Mouse (Mus musculus): Measurements from ENCODE around the gene Syne1. TPM values are rescaled to one million over a fixed set of nuclear protein-coding genes. Genes with fewer than 3 reads are reported as not detected.

Gene Syne1
- polyA plus RNA-seq, 1 experiment from 2014 or later: 7.5 TPM

- Histone ChIP-seq H3K9me3 (no peaks in the 10 kb centered on the region), H3K27me3 (no peaks in the 10 kb centered on the region), H3K4me2 (replicated peaks) (no peak overlapping the region), H3K36me3 (no peaks in the 10 kb centered on the region), H3K4me1 (replicated peaks) (no peaks in the 10 kb centered on the region), H3K9ac (replicated peaks) (no peak overlapping the region), H3K4me3 (replicated peaks) (no peak overlapping the region), H3K27ac (no peak overlapping the region)
- WGBS: 83% methylated on average over 9 of the region's 9 CpGs
- ATAC-seq: no peak
Measured at GRCm38 (mm10) chr10:5326716-5327115, 224.6 kb downstream of the Syne1 start.

GRCm38 (mm10) chr10:5323741-5324395 is 227.4 kb downstream of the Syne1 start:
- Histone ChIP-seq H3K4me3 (replicated peaks) (no peak overlapping the region), H3K36me3 (no peaks in the 10 kb centered on the region), H3K9ac (replicated peaks) (no peak overlapping the region), H3K9me3 (no peaks in the 10 kb centered on the region), H3K27me3 (no peaks in the 10 kb centered on the region), H3K27ac (no peak overlapping the region), H3K4me2 (replicated peaks) (no peak overlapping the region), H3K4me1 (replicated peaks) (no peaks in the 10 kb centered on the region)
- ATAC-seq: no peak
- 88% methylated on average over 11 of the region's 11 CpGs for WGBS

GRCm38 (mm10) chr10:5322562-5322961 is 228.7 kb downstream of the Syne1 start:
- no peak for ATAC-seq
- no peak overlapping the region for H3K4me3 ChIP-seq (replicated peaks)
- no peaks in the 10 kb centered on the region for H3K27me3 ChIP-seq
- no peaks in the 10 kb centered on the region for H3K4me1 ChIP-seq (replicated peaks)
- H3K4me2 ChIP-seq (replicated peaks): no peak overlapping the region
- no peaks in the 10 kb centered on the region for H3K36me3 ChIP-seq
- H3K9me3 ChIP-seq: no peaks in the 10 kb centered on the region
- H3K9ac ChIP-seq (replicated peaks): no peak overlapping the region
- no peak overlapping the region for H3K27ac ChIP-seq
- WGBS: 63% methylated on average over 7 of the region's 7 CpGs

GRCm38 (mm10) chr10:5317602-5318001 is 233.7 kb downstream of the Syne1 start:
- Histone ChIP-seq H3K4me3 (replicated peaks) (no peak overlapping the region), H3K4me2 (replicated peaks) (no peak overlapping the region), H3K27me3 (no peaks in the 10 kb centered on the region), H3K9ac (replicated peaks) (no peak overlapping the region), H3K27ac (no peak overlapping the region), H3K36me3 (no peaks in the 10 kb centered on the region), H3K4me1 (replicated peaks) (no peaks in the 10 kb centered on the region), H3K9me3 (no peaks in the 10 kb centered on the region)
- 26% methylated on average over 6 of the region's 6 CpGs for WGBS
- no peak for ATAC-seq

GRCm38 (mm10) chr10:5312437-5312836 is 238.8 kb downstream of the Syne1 start:
- 86% methylated on average over 4 of the region's 4 CpGs for WGBS
- Histone ChIP-seq H3K4me2 (replicated peaks) (no peak overlapping the region), H3K9me3 (no peaks in the 10 kb centered on the region), H3K27me3 (no peaks in the 10 kb centered on the region), H3K9ac (replicated peaks) (no peak overlapping the region), H3K36me3 (no peaks in the 10 kb centered on the region), H3K27ac (no peak overlapping the region), H3K4me1 (replicated peaks) (peaks cover 14% of the 10 kb centered on the region), H3K4me3 (replicated peaks) (no peak overlapping the region)
- ATAC-seq: no peak

- 15% methylated on average over 4 of the region's 4 CpGs for WGBS
Measured at GRCm38 (mm10) chr10:5309961-5310713, 241.1 kb downstream of the Syne1 start.

GRCm38 (mm10) chr10:5309398-5309797 is 241.9 kb downstream of the Syne1 start:
- no peak for ATAC-seq
- Histone ChIP-seq H3K27me3 (no peaks in the 10 kb centered on the region), H3K36me3 (no peaks in the 10 kb centered on the region), H3K27ac (no peak overlapping the region), H3K4me3 (replicated peaks) (no peak overlapping the region), H3K4me1 (replicated peaks) (peaks cover 14% of the 10 kb centered on the region), H3K4me2 (replicated peaks) (0 out of 2 replicates have a peak overlapping the region, but pooled peaks have one; percentile 23), H3K9me3 (no peaks in the 10 kb centered on the region), H3K9ac (replicated peaks) (no peak overlapping the region)
- WGBS: 33% methylated on average over 10 of the region's 10 CpGs

More at GRCm38 (mm10) chr10:5309961-5310713, 241.1 kb downstream of the Syne1 start:
- ATAC-seq: peak; percentile 84
- no peaks in the 10 kb centered on the region for H3K27me3 ChIP-seq
- no peak overlapping the region for H3K9ac ChIP-seq (replicated peaks)
- no peaks in the 10 kb centered on the region for H3K36me3 ChIP-seq
- H3K4me1 ChIP-seq (replicated peaks): peaks cover 14% of the 10 kb centered on the region
- no peak overlapping the region for H3K4me3 ChIP-seq (replicated peaks)
- no peak overlapping the region for H3K27ac ChIP-seq
- no peak overlapping the region for H3K4me2 ChIP-seq (replicated peaks)
- H3K9me3 ChIP-seq: no peaks in the 10 kb centered on the region

GRCm38 (mm10) chr10:5305555-5305954 is 245.7 kb downstream of the Syne1 start:
- WGBS: 58% methylated on average over 6 of the region's 6 CpGs
- no peak for ATAC-seq
- Histone ChIP-seq H3K4me1 (replicated peaks) (peaks cover 14% of the 10 kb centered on the region), H3K4me3 (replicated peaks) (no peak overlapping the region), H3K9me3 (no peaks in the 10 kb centered on the region), H3K9ac (replicated peaks) (no peak overlapping the region), H3K27me3 (no peaks in the 10 kb centered on the region), H3K27ac (no peak overlapping the region), H3K36me3 (no peaks in the 10 kb centered on the region), H3K4me2 (replicated peaks) (no peak overlapping the region)

- no peak overlapping the region for H3K4me2 ChIP-seq (replicated peaks)
- no peaks in the 10 kb centered on the region for H3K27me3 ChIP-seq
- no peak overlapping the region for H3K9ac ChIP-seq (replicated peaks)
- no peaks in the 10 kb centered on the region for H3K9me3 ChIP-seq
- 40% methylated on average over 7 of the region's 7 CpGs for WGBS
- peaks cover 7% of the 10 kb centered on the region; the same call in 1 of the 2 replicates for H3K4me1 ChIP-seq (replicated peaks)
- ATAC-seq: no peak
- H3K27ac ChIP-seq: no peak overlapping the region
- no peak overlapping the region for H3K4me3 ChIP-seq (replicated peaks)
- no peaks in the 10 kb centered on the region for H3K36me3 ChIP-seq
Measured at GRCm38 (mm10) chr10:5295291-5295891, 255.9 kb downstream of the Syne1 start.

- no peaks in the 10 kb centered on the region for H3K27me3 ChIP-seq
- H3K4me2 ChIP-seq (replicated peaks): no peak overlapping the region
- ATAC-seq: no peak
- no peaks in the 10 kb centered on the region for H3K36me3 ChIP-seq
- H3K9ac ChIP-seq (replicated peaks): no peak overlapping the region; the same call in 1 of the 2 replicates
- H3K4me1 ChIP-seq (replicated peaks): 0 out of 2 replicates have a peak, but pooled peaks cover 3% of the 10 kb centered on the region
- no peak overlapping the region for H3K27ac ChIP-seq
- H3K4me3 ChIP-seq (replicated peaks): no peak overlapping the region
- 90% methylated on average over 5 of the region's 5 CpGs for WGBS
- no peaks in the 10 kb centered on the region for H3K9me3 ChIP-seq
Measured at GRCm38 (mm10) chr10:5289575-5289909, 261.7 kb downstream of the Syne1 start.

GRCm38 (mm10) chr10:5288716-5289574 is 262.3 kb downstream of the Syne1 start:
- Histone ChIP-seq H3K4me2 (replicated peaks) (no peak overlapping the region), H3K9ac (replicated peaks) (no peak overlapping the region; the same call in 1 of the 2 replicates), H3K27me3 (no peaks in the 10 kb centered on the region), H3K4me1 (replicated peaks) (0 out of 2 replicates have a peak, but pooled peaks cover 3% of the 10 kb centered on the region), H3K27ac (no peak overlapping the region; the same call in 1 of the 2 replicates), H3K36me3 (no peaks in the 10 kb centered on the region), H3K4me3 (replicated peaks) (no peak overlapping the region), H3K9me3 (no peaks in the 10 kb centered on the region)
- ATAC-seq: peak; percentile 76
- 61% methylated on average over 19 of the region's 19 CpGs for WGBS
